Mouse (Mus musculus): ENCODE data around the gene Ncl. TPM values are rescaled to one million over a fixed set of nuclear protein-coding genes. Genes with fewer than 3 reads are reported as not detected.
A peak's percentile ranks its signal among the peaks of the same experiment; 100 is the strongest.
"Not testable (repeated sequence)": the region's sequence is repeated elsewhere in the genome, so short reads cannot be mapped to it uniquely, and the experiment has no call there.

The Ncl gene
- polyA plus RNA-seq, 1 experiment from 2014 or later: 366 TPM

GRCm38 (mm10) chr1:86343969-86344861 lies 15.0 kb downstream of the Ncl start:
- 0 out of 2 replicates have a peak overlapping the region, but pooled peaks have one; percentile 22 for H3K27ac ChIP-seq (replicated peaks)
- no peak for ATAC-seq (ENCODE audit: insufficient number of reproducible peaks, low FRiP score, low TSS enrichment, low read depth)
- WGBS: 52% methylated on average over 4 of the region's 4 CpGs

DNA sequence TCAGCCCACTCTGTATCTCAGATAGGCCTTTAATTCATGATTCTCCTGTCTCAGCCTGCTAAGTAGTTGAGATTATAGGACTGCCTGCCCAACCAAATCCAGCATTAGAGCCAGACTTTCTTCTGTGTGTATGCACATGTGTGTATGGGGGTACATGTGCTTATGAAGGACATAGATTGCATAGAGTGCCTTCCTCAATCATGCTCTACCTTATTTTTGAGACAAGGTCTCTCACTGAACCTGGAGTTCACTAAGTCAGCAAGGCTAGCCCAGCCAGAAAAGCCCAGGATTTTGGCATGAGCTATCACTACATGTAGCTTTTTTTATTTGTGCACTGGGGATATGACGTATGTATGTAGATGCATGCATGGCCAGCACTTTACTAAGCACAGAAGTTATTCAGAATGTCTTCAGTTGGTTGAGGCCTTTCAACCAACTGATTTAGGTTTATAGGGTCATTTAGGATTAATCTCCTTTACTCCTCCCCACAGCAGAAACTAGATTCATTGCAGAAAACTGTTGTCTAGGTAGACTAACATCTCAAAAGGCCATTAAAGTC lies 16.0 kb downstream of the Ncl start:
- WGBS: 95% methylated on average over 1 of the region's 1 CpGs
- no peaks in the 10 kb centered on the region for H3K27me3 ChIP-seq
- H3K4me3 ChIP-seq (replicated peaks): no peak overlapping the region
- no peak for ATAC-seq (ENCODE audit: insufficient number of reproducible peaks, low FRiP score, low TSS enrichment, low read depth)
- no peaks in the 10 kb centered on the region for H3K4me1 ChIP-seq
- no peak overlapping the region for H3K4me2 ChIP-seq (replicated peaks)
- H3K36me3 ChIP-seq: peaks cover 18% of the 10 kb centered on the region
- no peaks in the 10 kb centered on the region for H3K9me3 ChIP-seq (replicated peaks)
- H3K9ac ChIP-seq: no peak overlapping the region
- H3K27ac ChIP-seq (replicated peaks): no peak overlapping the region

More at GRCm38 (mm10) chr1:86343969-86344861, 15.0 kb downstream of the Ncl start:
- no peak overlapping the region for H3K4me3 ChIP-seq (replicated peaks)
- H3K27me3 ChIP-seq: no peaks in the 10 kb centered on the region
- H3K9me3 ChIP-seq (replicated peaks): no peaks in the 10 kb centered on the region
- H3K4me2 ChIP-seq (replicated peaks): no peak overlapping the region
- peaks cover 28% of the 10 kb centered on the region for H3K36me3 ChIP-seq
- no peak overlapping the region for H3K9ac ChIP-seq
- no peaks in the 10 kb centered on the region for H3K4me1 ChIP-seq

DNA sequence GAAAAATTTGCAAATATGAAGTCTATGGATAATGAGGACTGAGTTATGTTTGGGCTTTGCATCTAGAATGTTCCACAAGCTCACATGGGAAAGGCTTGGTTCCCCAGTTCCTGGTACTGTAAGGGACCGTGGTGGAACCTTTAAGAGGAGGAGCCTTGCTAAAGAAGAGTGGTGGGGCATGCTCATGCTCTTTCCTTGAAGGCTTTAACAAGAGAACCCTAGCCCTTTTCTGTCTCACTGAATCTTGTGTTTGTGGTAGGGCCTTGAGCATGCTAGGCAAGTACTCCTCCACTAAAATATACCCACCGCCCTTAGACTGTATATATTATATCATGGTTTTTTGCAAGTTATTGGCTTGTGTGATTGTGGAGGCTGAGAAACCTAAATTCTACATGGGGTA lies 16.8 kb downstream of the Ncl start:
- no peak for ATAC-seq (ENCODE audit: insufficient number of reproducible peaks, low FRiP score, low TSS enrichment, low read depth)
- WGBS: 81% methylated on average over 2 of the region's 2 CpGs
- Histone ChIP-seq H3K4me2 (replicated peaks) (no peak overlapping the region), H3K36me3 (peaks cover 10% of the 10 kb centered on the region; the same call in 1 of the 2 replicates), H3K27ac (replicated peaks) (no peak overlapping the region), H3K27me3 (no peaks in the 10 kb centered on the region), H3K4me3 (replicated peaks) (no peak overlapping the region), H3K9me3 (replicated peaks) (no peaks in the 10 kb centered on the region), H3K9ac (no peak overlapping the region), H3K4me1 (no peaks in the 10 kb centered on the region)

DNA sequence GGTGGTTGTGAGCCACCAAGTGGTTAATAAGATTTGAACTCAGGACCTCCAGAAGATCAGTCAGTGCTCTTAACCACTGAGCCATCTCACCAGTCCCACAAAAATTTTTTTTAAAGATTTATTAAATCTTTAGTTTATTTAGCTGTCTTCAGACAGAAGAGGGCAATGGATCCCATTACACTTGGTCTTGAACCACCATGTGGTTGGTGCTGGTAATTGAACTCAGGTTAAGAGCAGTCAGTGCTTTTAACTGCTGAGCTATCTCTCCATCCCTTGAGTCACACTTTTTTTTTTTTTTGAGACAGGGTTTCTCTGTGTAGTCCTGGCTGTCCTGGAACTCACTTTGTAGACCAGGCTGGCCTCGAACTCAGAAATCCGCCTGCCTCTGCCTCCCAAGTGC lies 18.1 kb downstream of the Ncl start:
- not testable (repeated sequence) for H3K4me1 ChIP-seq; ATAC-seq (ENCODE audit: insufficient number of reproducible peaks, low FRiP score, low TSS enrichment, low read depth); H3K4me2 ChIP-seq (replicated peaks); H3K36me3 ChIP-seq; H3K4me3 ChIP-seq (replicated peaks); H3K27me3 ChIP-seq; H3K27ac ChIP-seq (replicated peaks); H3K9me3 ChIP-seq (replicated peaks); H3K9ac ChIP-seq
- WGBS: 93% methylated on average over 2 of the region's 2 CpGs

DNA sequence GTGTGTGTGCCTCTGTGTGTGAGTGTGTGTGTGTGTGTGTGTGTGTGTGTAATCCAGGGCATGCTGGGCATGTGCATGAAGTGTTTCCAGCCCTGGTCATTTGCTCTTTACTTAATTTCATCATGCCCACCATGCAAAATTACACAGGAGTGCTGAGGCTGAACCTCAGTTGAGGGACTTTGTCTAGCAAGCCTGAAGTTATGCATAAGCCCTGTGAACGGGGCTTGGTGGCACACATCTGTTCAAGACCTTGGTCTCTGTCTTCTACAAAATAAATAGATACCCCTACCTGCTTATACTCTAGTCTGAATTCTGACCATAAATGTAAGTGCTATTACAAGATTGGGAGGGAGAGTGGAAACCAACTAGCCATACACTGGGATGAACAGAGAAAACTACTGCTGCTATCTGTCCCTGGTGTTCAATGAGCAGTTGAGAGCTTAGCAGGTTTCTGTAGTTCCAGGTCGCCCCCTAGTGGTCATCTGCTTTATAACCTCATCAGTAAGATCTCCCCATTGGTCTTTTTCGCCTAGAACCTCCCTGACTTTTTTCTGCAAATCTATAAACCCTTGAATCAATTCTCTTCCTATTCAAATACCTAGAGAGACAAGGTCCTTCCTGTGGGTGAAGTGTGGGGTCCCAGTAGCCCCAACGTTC lies 19.9 kb downstream of the Ncl start:
- Histone ChIP-seq H3K27ac (replicated peaks) (no peak overlapping the region), H3K4me2 (replicated peaks) (no peak overlapping the region), H3K9ac (no peak overlapping the region), H3K9me3 (replicated peaks) (no peaks in the 10 kb centered on the region), H3K27me3 (no peaks in the 10 kb centered on the region), H3K4me1 (no peaks in the 10 kb centered on the region), H3K4me3 (replicated peaks) (no peak overlapping the region), H3K36me3 (no peaks in the 10 kb centered on the region)
- WGBS: 20% methylated on average over 4 of the region's 4 CpGs
- ATAC-seq (ENCODE audit: insufficient number of reproducible peaks, low FRiP score, low TSS enrichment, low read depth): peak; percentile 68; the same call in 1 of the 2 replicates

- H3K36me3 ChIP-seq: no peaks in the 10 kb centered on the region
- H3K9me3 ChIP-seq (replicated peaks): no peaks in the 10 kb centered on the region
- no peak overlapping the region for H3K4me3 ChIP-seq (replicated peaks)
- WGBS: 37% methylated on average over 2 of the region's 2 CpGs
- H3K4me1 ChIP-seq: no peaks in the 10 kb centered on the region
- no peaks in the 10 kb centered on the region for H3K27me3 ChIP-seq
- no peak for ATAC-seq (ENCODE audit: insufficient number of reproducible peaks, low FRiP score, low TSS enrichment, low read depth)
- H3K4me2 ChIP-seq (replicated peaks): no peak overlapping the region
- H3K27ac ChIP-seq (replicated peaks): no peak overlapping the region
- no peak overlapping the region for H3K9ac ChIP-seq
Measured at GRCm38 (mm10) chr1:86336330-86336729, 22.9 kb downstream of the Ncl start.

DNA sequence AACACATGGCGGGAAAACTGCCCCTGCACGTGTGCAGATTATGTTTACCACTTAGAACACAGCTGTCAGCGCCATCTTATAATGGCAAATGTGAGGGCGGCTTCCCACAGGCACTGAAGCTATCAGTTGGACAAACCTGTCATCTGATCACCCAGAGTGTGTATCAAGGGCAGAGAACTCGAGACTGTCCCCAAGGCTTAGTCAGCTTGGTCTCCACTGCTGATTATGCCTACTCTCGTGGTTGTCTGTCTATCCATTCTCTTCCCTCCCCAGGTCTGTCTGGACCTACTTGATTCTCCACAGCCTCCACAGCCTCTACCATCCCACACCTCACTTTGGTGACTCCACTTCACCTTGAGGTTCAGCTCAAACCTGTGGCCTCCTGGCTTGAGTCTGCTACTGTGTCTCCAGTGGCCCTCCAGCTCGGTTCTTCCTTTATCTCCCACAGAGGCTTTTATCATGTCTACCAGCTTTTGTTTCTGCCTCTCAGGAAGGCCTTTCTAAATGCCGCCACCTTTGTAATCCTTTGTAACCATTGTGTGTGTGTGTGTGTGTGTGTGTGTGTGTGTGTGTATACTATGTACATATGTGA lies 38.3 kb downstream of the Ncl start:
- H3K9ac ChIP-seq: no peak overlapping the region
- 77% methylated on average over 7 of the region's 8 CpGs for WGBS
- no peaks in the 10 kb centered on the region for H3K4me1 ChIP-seq
- H3K27ac ChIP-seq (replicated peaks): no peak overlapping the region
- H3K4me3 ChIP-seq (replicated peaks): no peak overlapping the region
- H3K4me2 ChIP-seq (replicated peaks): no peak overlapping the region
- no peaks in the 10 kb centered on the region for H3K27me3 ChIP-seq
- no peaks in the 10 kb centered on the region for H3K36me3 ChIP-seq
- ATAC-seq (ENCODE audit: insufficient number of reproducible peaks, low FRiP score, low TSS enrichment, low read depth): no peak
- H3K9me3 ChIP-seq (replicated peaks): no peaks in the 10 kb centered on the region

DNA sequence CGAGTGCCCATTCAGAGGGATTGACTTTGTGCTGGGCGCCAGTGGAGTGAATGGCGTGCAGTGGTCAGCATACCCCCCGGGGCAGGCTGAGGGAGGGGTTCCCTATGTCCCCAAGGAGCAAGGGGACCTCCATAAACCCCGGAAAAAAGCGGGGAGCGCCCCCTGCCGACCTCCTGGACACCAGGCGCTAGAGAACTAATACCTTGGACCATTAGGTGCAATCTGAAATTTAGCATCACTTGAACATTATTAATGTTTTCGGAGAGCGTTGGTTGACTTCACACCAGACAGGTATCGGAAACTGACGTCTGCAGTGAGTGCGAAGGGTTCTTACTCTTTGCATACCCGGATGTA lies 45.5 kb downstream of the Ncl start:
- ATAC-seq (ENCODE audit: insufficient number of reproducible peaks, low FRiP score, low TSS enrichment, low read depth): no peak
- Histone ChIP-seq H3K4me3 (replicated peaks) (no peak overlapping the region), H3K27me3 (no peaks in the 10 kb centered on the region), H3K36me3 (no peaks in the 10 kb centered on the region), H3K9me3 (replicated peaks) (no peaks in the 10 kb centered on the region), H3K27ac (replicated peaks) (no peak overlapping the region), H3K4me1 (no peaks in the 10 kb centered on the region), H3K9ac (no peak overlapping the region), H3K4me2 (replicated peaks) (no peak overlapping the region)
- WGBS: 26% methylated on average over 15 of the region's 15 CpGs

- Histone ChIP-seq H3K27me3 (no peaks in the 10 kb centered on the region), H3K4me2 (replicated peaks) (no peak overlapping the region), H3K9me3 (replicated peaks) (no peaks in the 10 kb centered on the region), H3K4me3 (replicated peaks) (no peak overlapping the region), H3K9ac (no peak overlapping the region), H3K27ac (replicated peaks) (no peak overlapping the region), H3K36me3 (no peaks in the 10 kb centered on the region), H3K4me1 (no peaks in the 10 kb centered on the region)
- 46% methylated on average over 16 of the region's 16 CpGs for WGBS
- no peak for ATAC-seq (ENCODE audit: insufficient number of reproducible peaks, low FRiP score, low TSS enrichment, low read depth)
Measured at GRCm38 (mm10) chr1:86313096-86313771, 46.0 kb downstream of the Ncl start.

GRCm38 (mm10) chr1:86312269-86312668 lies 46.9 kb downstream of the Ncl start:
- no peaks in the 10 kb centered on the region for H3K4me1 ChIP-seq
- no peaks in the 10 kb centered on the region for H3K36me3 ChIP-seq
- no peak overlapping the region for H3K4me3 ChIP-seq (replicated peaks)
- no peak overlapping the region for H3K27ac ChIP-seq (replicated peaks)
- ATAC-seq (ENCODE audit: insufficient number of reproducible peaks, low FRiP score, low TSS enrichment, low read depth): no peak
- no peak overlapping the region for H3K4me2 ChIP-seq (replicated peaks)
- H3K9me3 ChIP-seq (replicated peaks): no peaks in the 10 kb centered on the region
- H3K27me3 ChIP-seq: no peaks in the 10 kb centered on the region
- H3K9ac ChIP-seq: no peak overlapping the region
- WGBS: 67% methylated on average over 3 of the region's 3 CpGs
